Mouse (Mus musculus): ENCODE measurements at regions not wholly inside any gene's neighbourhood (a gene's known extent, or its start where the extent isn't known, plus 50 kb on each side); places are given as distances from the start of the nearest gene placed in this dataset.

GRCm38 (mm10) chr12:54454606-54455005, 201.8 kb downstream of the Sptssa start:
- no peak for DNase-seq (ENCODE audit: low spot score)

DNA sequence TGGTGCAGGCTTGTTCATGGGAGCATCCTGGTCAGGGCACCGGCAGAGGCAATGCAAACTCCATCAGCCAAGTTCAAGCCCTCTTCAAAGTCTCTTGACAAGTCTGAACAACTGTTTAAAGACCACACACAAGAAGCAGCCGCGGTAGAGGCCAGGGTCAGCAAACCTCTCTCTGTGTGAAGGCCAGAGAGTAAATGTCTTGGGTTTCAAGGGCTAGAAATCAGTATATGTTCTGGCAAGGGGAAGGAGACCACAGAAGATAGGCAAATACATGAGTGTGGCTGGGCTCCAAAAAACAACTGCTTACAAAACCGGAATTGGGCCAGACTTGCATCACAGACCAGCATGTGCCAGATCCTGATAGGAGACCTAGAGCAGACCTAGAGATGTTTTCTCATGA, 203.0 kb downstream of the Sptssa start:
- DNase-seq (ENCODE audit: low spot score): no peak

- peak; percentile 42 for DNase-seq (ENCODE audit: low spot score)
Observed at GRCm38 (mm10) chr12:54450369-54450768, 206.0 kb downstream of the Sptssa start.

GRCm38 (mm10) chr12:54448221-54448620, 208.2 kb downstream of the Sptssa start:
- no peak for DNase-seq (ENCODE audit: low spot score)

DNA sequence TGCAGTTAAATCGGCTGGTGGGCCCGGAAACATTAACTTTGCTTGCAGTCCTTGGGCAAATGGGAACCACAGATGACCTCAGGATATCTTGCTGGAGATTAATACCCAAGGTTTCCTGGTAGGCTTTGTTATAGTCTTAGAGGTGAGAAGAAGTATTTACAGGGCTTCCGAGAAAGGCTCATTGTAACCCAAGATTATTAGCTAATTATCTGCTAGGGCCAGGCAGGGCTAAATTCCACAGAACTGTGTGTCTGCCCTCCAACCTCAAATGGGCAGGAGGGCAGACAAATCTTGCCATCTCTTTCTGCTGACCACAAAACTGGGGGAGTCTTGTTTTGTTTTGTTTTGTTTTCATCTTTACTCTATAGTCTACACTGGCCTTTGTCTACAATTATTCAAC, 209.0 kb downstream of the Sptssa start:
- no peak for DNase-seq (ENCODE audit: low spot score)

- DNase-seq (ENCODE audit: low spot score): no peak
Observed at GRCm38 (mm10) chr12:54446356-54446755, 210.0 kb downstream of the Sptssa start.

DNA sequence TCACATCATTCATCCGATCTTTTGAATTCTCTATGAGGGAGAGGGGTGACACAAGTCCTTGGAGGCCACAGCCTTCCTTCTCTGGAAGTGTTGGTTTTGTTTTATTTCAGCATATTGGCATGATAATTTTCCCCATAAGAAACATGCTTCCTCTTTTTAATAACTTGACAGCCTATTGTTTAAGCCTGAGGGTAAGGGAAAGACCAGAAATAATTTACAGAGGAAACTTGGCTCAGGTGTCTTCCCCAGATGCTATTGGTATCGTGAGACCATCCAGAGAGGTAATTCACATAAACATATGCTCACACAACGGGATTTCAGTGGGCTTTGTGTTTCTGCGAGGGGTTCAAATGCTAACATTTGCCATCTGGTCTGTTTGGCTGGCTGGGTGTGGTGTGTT, 212.0 kb downstream of the Sptssa start:
- no peak for DNase-seq (ENCODE audit: low spot score)

DNA sequence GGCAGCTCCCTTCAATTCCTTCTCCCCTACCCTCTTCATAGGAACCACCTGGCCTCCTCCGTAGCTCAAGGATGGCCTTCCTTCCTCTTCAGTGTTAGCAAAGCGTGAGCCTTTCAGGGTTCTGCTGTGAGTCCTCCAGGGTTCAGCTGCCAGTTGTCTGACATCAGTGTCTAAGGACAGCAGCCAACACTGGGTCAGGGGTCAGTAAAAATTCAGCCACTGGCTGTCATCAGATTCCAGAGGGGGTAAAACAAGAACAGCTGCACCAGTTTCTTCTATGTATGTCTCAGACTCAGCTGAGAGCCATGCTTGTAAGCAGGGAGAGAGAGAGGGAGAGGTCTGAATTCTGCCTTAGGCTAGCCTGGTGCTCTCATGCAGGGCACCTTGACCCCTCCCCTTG, 213.1 kb downstream of the Sptssa start:
- no peak for DNase-seq (ENCODE audit: low spot score)

GRCm38 (mm10) chr12:54442408-54442807, 214.0 kb downstream of the Sptssa start:
- no peak for DNase-seq (ENCODE audit: low spot score)

GRCm38 (mm10) chr12:54440851-54441593, 215.4 kb downstream of the Sptssa start:
- no peak for DNase-seq (ENCODE audit: low spot score)

DNA sequence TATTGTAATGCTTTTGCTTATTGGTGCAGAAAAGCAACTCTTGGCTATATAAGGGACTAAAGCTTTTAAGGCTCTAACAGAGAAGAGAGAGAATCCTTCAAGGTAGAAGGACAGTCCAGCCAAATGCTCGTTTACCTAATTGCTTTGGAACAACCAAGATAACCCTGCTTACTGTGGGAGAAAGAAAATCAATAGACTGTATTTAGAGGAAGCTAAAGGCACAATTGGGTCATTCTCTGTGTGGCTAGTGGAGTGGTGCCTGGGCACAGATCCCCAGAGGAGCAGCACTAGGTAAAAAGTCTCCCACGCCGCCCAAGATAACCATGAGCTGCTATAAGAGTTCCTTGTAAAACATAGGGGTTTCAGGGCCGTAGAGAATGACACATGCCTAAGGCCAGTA, 217.6 kb downstream of the Sptssa start:
- DNase-seq (ENCODE audit: low spot score): no peak

DNA sequence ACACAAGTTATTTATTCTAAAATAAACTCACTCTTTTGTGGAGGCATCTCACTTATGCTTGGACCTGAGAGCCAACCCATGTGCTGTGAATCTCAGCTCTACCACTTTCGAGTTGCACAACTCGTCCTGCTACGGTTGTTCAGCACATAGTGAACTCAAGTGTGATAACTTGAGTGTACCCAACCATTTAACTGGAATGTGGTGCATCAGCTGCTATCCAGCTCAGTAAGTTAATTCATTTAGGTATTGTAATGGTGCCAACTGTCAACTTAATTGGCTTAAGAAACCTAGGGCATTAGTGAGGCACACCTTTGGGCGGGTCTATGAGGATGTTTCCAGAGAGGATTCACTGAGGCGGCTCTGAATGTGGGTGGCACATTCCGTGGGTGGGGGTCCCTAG, 221.6 kb upstream of the Egln3 start:
- no peak for DNase-seq (ENCODE audit: low spot score)

GRCm38 (mm10) chr12:54414829-54415228, 211.2 kb upstream of the Egln3 start:
- no peak for DNase-seq (ENCODE audit: low spot score)

DNA sequence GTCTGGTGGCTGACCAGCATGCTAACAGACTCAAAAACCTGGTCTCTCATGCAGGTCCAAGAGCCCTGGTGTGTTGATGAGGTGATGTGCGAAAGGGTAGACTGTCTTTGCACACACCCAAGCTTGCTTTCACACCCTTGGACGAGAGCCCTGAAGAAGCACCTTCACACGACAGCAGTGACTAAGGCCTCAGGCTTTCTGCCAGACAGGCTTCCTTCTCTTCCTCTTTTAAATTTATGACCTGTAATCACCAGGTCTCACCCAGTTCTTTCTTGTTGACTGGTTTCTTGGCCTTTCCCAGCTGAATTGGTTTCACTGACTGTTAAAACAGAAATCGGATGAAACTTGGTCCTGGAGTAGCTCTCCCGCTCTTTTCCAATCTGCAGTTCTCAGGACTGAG, 210.5 kb upstream of the Egln3 start:
- DNase-seq (ENCODE audit: low spot score): peak; percentile 38

DNA sequence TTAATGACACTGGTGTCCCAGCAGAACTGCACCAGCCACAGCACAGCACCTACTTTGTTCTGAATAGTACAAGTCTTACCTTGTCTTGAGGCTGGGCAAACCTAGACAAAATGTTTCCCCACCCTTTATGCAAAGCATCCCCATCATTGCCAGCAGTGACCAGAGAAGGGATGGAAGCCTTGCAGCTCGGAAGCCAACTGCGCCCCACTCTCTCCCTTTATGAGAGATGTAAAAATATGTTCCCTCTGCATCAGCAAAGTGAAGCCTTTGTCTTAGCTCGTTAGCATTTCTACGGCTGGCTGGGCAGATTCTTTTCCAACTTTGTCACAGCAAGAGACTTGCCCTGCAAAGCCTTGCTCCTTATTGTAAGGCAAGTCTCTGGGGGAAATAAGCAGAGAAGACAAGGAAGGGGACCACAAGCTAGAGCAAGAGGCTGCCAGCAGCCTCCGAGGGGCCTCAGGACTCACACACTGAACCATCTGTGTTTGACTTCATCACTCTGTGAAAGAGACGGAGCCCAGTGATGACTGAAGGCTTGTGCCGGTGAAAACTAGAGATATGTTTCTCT, 206.5 kb upstream of the Egln3 start:
- no peak for DNase-seq (ENCODE audit: low spot score)

- no peak for DNase-seq (ENCODE audit: low spot score)
Observed at GRCm38 (mm10) chr12:54408906-54409305, 205.2 kb upstream of the Egln3 start.

DNA sequence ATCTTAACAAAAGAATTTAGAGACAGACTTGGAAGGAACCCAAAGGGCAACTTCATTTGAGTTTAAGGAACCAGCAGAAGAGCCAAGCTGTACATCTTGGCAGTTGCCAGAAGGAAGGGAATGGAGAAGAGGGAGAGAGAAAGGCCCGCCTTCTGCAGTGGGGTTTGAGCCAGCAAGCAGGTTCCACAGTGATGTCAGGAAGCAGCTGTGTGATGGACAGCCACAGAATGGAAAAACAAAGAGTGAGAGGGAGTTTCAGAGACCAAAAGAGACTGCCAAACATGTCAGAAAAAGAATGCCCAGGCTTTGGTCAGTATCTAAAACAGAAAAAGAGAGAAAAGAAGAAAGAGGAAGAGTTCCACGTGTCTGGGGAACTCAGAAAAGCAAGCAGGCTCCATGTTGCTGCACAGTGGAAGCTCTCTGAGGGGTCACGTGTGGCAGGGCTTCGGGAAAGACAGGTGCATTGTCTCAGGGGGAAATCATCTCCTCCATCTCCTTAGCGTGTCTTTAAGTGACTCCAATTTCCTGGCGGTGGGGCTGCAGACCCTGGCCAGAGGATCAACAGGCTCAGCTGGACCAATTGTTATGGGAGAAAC, 203.7 kb upstream of the Egln3 start:
- no peak for DNase-seq (ENCODE audit: low spot score)

DNA sequence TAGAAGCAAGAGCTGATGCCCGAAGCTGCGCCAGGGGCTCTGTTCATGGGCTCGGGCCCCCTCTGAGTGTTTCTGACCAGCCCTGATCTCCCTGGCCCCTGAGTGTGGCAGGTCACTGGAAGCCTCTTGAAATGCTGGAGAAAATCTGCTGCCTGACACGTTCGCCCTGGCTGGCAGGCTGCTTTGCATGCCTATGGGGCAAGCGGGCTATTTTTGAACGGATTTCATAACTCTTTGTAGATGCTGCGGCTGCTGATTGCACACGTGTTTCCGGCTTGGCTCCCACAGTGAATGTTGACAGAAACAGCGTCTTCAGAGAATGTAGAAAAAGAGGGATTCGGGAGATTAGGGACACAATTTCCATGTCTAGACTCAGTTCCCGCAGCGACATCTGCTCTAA, 201.4 kb upstream of the Egln3 start:
- no peak for DNase-seq (ENCODE audit: low spot score)

DNA sequence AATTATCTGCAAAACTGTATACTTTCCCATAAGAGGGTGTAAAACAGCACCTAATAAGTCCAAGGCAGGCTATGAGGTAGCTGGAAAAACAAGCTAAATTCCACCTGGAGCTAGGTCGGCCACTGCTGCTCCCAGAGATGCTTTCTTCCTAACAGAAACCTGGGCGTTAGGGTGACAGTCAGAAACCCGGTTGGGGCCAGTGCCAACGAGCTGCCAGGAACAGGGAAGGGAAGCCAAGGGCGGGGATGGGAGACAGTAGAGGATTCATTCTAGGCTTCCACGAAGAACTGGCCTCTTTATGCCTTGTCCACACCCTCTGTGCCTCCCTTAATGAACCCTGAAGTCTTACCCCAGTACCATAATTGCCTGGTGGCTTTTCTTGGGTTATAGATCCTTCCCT, 198.9 kb upstream of the Egln3 start:
- no peak for DNase-seq (ENCODE audit: low spot score)

- no peak for DNase-seq (ENCODE audit: low spot score)
Observed at GRCm38 (mm10) chr12:54401665-54402064, 198.0 kb upstream of the Egln3 start.

DNA sequence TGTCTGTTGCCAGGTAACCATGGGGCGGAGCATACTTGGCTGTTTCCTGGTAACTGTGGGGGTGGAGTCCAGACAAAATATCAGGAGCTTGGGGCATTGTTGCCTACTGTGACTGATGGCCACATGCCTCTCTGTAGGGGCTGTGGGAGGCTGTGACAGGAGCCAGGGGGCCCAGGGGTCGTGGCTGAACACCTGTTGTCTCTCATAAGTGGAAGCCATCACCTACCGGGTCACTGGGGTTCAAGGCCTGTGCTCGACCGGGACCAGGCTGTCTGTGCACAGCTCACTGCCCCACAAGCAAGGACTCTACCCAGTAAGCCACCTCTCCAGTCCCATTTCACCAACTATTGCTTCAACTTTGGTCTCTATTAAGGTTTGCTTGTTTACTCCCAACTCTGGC, 196.4 kb upstream of the Egln3 start:
- DNase-seq (ENCODE audit: low spot score): no peak

GRCm38 (mm10) chr12:54398080-54398479, 194.4 kb upstream of the Egln3 start:
- no peak for DNase-seq (ENCODE audit: low spot score)

DNA sequence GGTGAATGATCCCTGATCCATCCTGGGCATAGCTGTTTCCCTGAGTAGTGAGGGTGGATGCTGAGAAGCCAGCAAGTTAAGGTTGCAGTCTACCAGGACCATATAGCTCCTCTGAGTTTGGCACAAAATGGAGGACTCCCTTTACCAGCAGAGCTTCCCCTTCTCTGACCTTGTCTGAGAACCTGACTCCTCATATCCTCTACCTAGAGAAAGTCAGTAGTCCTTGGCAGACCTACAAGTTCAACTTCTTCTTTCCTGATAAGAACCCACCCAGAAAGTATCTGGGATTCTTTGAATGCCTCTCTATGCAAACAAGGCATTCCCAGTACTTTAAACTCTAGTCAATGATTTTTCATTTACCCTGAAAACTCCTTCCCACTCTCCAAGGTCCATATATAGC, 193.3 kb upstream of the Egln3 start:
- DNase-seq (ENCODE audit: low spot score): no peak

- DNase-seq (ENCODE audit: low spot score): no peak
Observed at GRCm38 (mm10) chr12:54396341-54396740, 192.7 kb upstream of the Egln3 start.

All from MN1 (cell line).